Mouse (Mus musculus) MEL (cell line): Measurements from ENCODE around the gene Gm43738. TPM values are rescaled to one million over a fixed set of nuclear protein-coding genes. Genes with fewer than 3 reads are reported as not detected.

Source experiments
- DNase-seq: peaks from one replicate; pipeline ENCODE4 v3.0.0; 2011; ENCODE audit warnings: low read depth, low spot score
- H3K27ac ChIP-seq: 2 replicates; pipeline ENCODE4 v1.5.1; 2012; ENCODE audit warnings: low read depth, mild to moderate bottlenecking, control low read depth, low read length, moderate library complexity; ENCODE audit not compliant: control insufficient read depth
- H3K27me3 ChIP-seq, 2 experiments: fragments of 150-350 bp in 1 of 2; sonication (generic) in 1 of 2; 2 replicates each; pipeline ENCODE4 v1.6.1; 2012; ENCODE audit warnings: low read length in 2 of 2, mild to moderate bottlenecking in 2 of 2, improper control_type of control experiment in 1 of 2, moderate library complexity in 1 of 2; ENCODE audit not compliant: insufficient read depth in 2 of 2, control insufficient read depth in 1 of 2
- H3K36me3 ChIP-seq, 2 experiments: 2 replicates each; pipeline ENCODE4 v1.6.1; 2012 to 2014; ENCODE audit warnings: low read length in 2 of 2, improper control_type of control experiment in 1 of 2, inconsistent platforms in 1 of 2, mild to moderate bottlenecking in 1 of 2; ENCODE audit not compliant: insufficient read depth in 2 of 2, control insufficient read depth in 1 of 2
- H3K4me1 ChIP-seq, 2 experiments: fragments of 150-350 bp in 1 of 2; sonication (generic) in 1 of 2; 2 replicates each; pipeline ENCODE4 v1.6.1; 2012; ENCODE audit warnings: low read length in 2 of 2, improper control_type of control experiment in 1 of 2, mild to moderate bottlenecking in 1 of 2; ENCODE audit not compliant: insufficient read depth in 2 of 2, control insufficient read depth in 1 of 2
- H3K4me3 ChIP-seq, 2 experiments: fragments of 150-350 bp in 1 of 2; sonication (generic) in 1 of 2; 2 replicates each; pipeline ENCODE4 v1.5.1; 2012; ENCODE audit warnings: low read depth in 2 of 2, low read length in 2 of 2, mild to moderate bottlenecking in 2 of 2, moderate library complexity in 2 of 2, control low read depth in 1 of 2, improper control_type of control experiment in 1 of 2; ENCODE audit not compliant: control insufficient read depth in 1 of 2, insufficient read depth in 1 of 2
- H3K79me2 ChIP-seq: 2 replicates; pipeline ENCODE4 v1.6.1; 2012; ENCODE audit warnings: mild to moderate bottlenecking, low read length, moderate library complexity; ENCODE audit not compliant: control insufficient read depth, poor library complexity, insufficient read depth
- H3K9ac ChIP-seq: 2 replicates; pipeline ENCODE4 v1.6.1; 2012; ENCODE audit warnings: low read depth, mild to moderate bottlenecking, control low read depth, low read length, moderate library complexity; ENCODE audit not compliant: control insufficient read depth, poor library complexity, severe bottlenecking
- H3K9me3 ChIP-seq: fragments of 150-350 bp; sonication (generic); replicated peaks from 2 replicates; pipeline ENCODE4 v1.6.1; 2012; ENCODE audit warnings: mild to moderate bottlenecking, low read length, improper control_type of control experiment, moderate library complexity; ENCODE audit not compliant: insufficient read depth
- BHLHE40 ChIP-seq: IDR thresholded peaks from 2 replicates; pipeline ENCODE4 v1.6.1; 2012; ENCODE audit warnings: low read depth, mild to moderate bottlenecking, inconsistent platforms, low read length, improper control_type of control experiment, borderline replicate concordance
- CHD1 ChIP-seq: IDR thresholded peaks from 2 replicates; pipeline ENCODE4 v1.6.1; 2012; ENCODE audit warnings: low read depth, mild to moderate bottlenecking, inconsistent platforms, low read length, improper control_type of control experiment
- CHD2 ChIP-seq: IDR thresholded peaks from 2 replicates; pipeline ENCODE4 v1.6.1; 2011; ENCODE audit warnings: low read length, improper control_type of control experiment
- E2F4 ChIP-seq: IDR thresholded peaks from 2 replicates; pipeline ENCODE4 v1.6.1; 2011; ENCODE audit warnings: low read depth, low read length, improper control_type of control experiment, borderline replicate concordance
- ELF1 ChIP-seq: IDR thresholded peaks from 2 replicates; pipeline ENCODE4 v1.6.1; 2014; ENCODE audit warnings: low read depth, mild to moderate bottlenecking, inconsistent platforms, low read length, improper control_type of control experiment, moderate library complexity
- ETS1 ChIP-seq: IDR thresholded peaks from 2 replicates; pipeline ENCODE4 v1.6.1; 2012; ENCODE audit warnings: low read depth, mild to moderate bottlenecking, inconsistent platforms, low read length, improper control_type of control experiment, moderate library complexity
- HCFC1 ChIP-seq: IDR thresholded peaks from 2 replicates; pipeline ENCODE4 v1.6.1; 2012; ENCODE audit warnings: low read depth, mild to moderate bottlenecking, inconsistent platforms, low read length, improper control_type of control experiment, moderate library complexity
- JUND ChIP-seq: IDR thresholded peaks from 2 replicates; pipeline ENCODE4 v1.6.1; 2011; ENCODE audit warnings: low read depth, mild to moderate bottlenecking, improper control_type of control experiment, low read length
- KAT2A ChIP-seq: conservative IDR thresholded peaks from 2 replicates; pipeline ENCODE4 v1.6.1; 2012; ENCODE audit warnings: low read depth, low read length, improper control_type of control experiment, inconsistent platforms
- MAFK ChIP-seq: IDR thresholded peaks from 2 replicates; pipeline ENCODE4 v1.6.1; 2011; ENCODE audit warnings: low read depth, mild to moderate bottlenecking, low read length, improper control_type of control experiment, borderline replicate concordance
- MEF2A ChIP-seq: IDR thresholded peaks from 2 replicates; pipeline ENCODE4 v1.6.1; 2014; ENCODE audit warnings: low read depth, mild to moderate bottlenecking, inconsistent platforms, low read length, improper control_type of control experiment; ENCODE audit not compliant: poor library complexity, insufficient replicate concordance, severe bottlenecking; ENCODE audit errors: extremely low read depth
- MXI1 ChIP-seq: IDR thresholded peaks from 2 replicates; pipeline ENCODE4 v1.6.1; 2011; ENCODE audit warnings: mild to moderate bottlenecking, low read depth, low read length, improper control_type of control experiment
- MYC ChIP-seq: IDR thresholded peaks from 2 replicates; pipeline ENCODE4 v1.6.1; 2011; ENCODE audit warnings: low read depth, mild to moderate bottlenecking, low read length, improper control_type of control experiment, moderate library complexity
- NRF1 ChIP-seq: IDR thresholded peaks from 2 replicates; pipeline ENCODE4 v1.6.1; 2014; ENCODE audit warnings: low read depth, mild to moderate bottlenecking, inconsistent platforms, low read length, improper control_type of control experiment, moderate library complexity; ENCODE audit not compliant: poor library complexity, insufficient read depth, severe bottlenecking
- POLR2A ChIP-seq, 2 experiments: IDR thresholded peaks; 2 replicates each; pipeline ENCODE4 v1.6.1; 2011 to 2012; ENCODE audit warnings: low read length in 2 of 2, mild to moderate bottlenecking in 2 of 2, control low read depth in 1 of 2, improper control_type of control experiment in 1 of 2, low read depth in 1 of 2, moderate library complexity in 1 of 2; ENCODE audit not compliant: control insufficient read depth in 1 of 2, insufficient read depth in 1 of 2, poor library complexity in 1 of 2
- POLR2AphosphoS2 ChIP-seq: IDR thresholded peaks from 2 replicates; pipeline ENCODE4 v1.6.1; 2011; ENCODE audit warnings: low read length, improper control_type of control experiment
- POLR2AphosphoS5 ChIP-seq: IDR thresholded peaks from 2 replicates; pipeline ENCODE4 v1.6.1; 2012; ENCODE audit warnings: low read depth, borderline replicate concordance, mild to moderate bottlenecking, inconsistent platforms, low read length, moderate library complexity, mixed read lengths
- SIN3A ChIP-seq: IDR thresholded peaks from 2 replicates; pipeline ENCODE4 v1.6.1; 2012; ENCODE audit warnings: low read length, improper control_type of control experiment, inconsistent platforms
- TAL1 ChIP-seq: IDR thresholded peaks from 2 replicates; pipeline ENCODE4 v1.6.1; 2012; ENCODE audit warnings: mild to moderate bottlenecking, inconsistent platforms, low read length, moderate library complexity, mixed read lengths
- TBP ChIP-seq: IDR thresholded peaks from 2 replicates; pipeline ENCODE4 v1.8.0; 2011; ENCODE audit warnings: low read depth, low read length, improper control_type of control experiment
- TCF12 ChIP-seq: IDR thresholded peaks from 2 replicates; pipeline ENCODE4 v1.6.1; 2014; ENCODE audit warnings: low read depth, mild to moderate bottlenecking, inconsistent platforms, low read length, improper control_type of control experiment, moderate library complexity
- UBTF ChIP-seq: IDR thresholded peaks from 2 replicates; pipeline ENCODE4 v1.6.1; 2012; ENCODE audit warnings: low read depth, mild to moderate bottlenecking, inconsistent platforms, low read length, improper control_type of control experiment, moderate library complexity, borderline replicate concordance; ENCODE audit not compliant: insufficient read depth
- USF2 ChIP-seq, 2 experiments: IDR thresholded peaks; 2 replicates each; pipeline ENCODE4 v1.6.1; 2011 to 2012; ENCODE audit warnings: improper control_type of control experiment in 2 of 2, low read length in 2 of 2, borderline replicate concordance in 1 of 2, inconsistent platforms in 1 of 2, low read depth in 1 of 2, mild to moderate bottlenecking in 1 of 2; ENCODE audit not compliant: insufficient read depth in 1 of 2
- ZMIZ1 ChIP-seq: IDR thresholded peaks from 2 replicates; pipeline ENCODE4 v1.6.1; 2012; ENCODE audit warnings: low read depth, mild to moderate bottlenecking, inconsistent platforms, low read length, improper control_type of control experiment, moderate library complexity
- ZNF384 ChIP-seq: IDR thresholded peaks from 2 replicates; pipeline ENCODE4 v1.6.1; 2012; ENCODE audit warnings: low read depth, mild to moderate bottlenecking, inconsistent platforms, low read length, improper control_type of control experiment
- polyA plus RNA-seq, 2 experiments: library from polyadenylated mRNA; stranded (reverse) in 1 of 2; unstranded in 1 of 2; fragments of >175 nt in 1 of 2; fragments of >200 nt in 1 of 2; gene quantifications; 2 replicates each; pipeline versions ENCODE4 v1.2.1 to v1.2.4; 2012; ENCODE audit warnings: low replicate concordance in 2 of 2, low read depth in 1 of 2; ENCODE audit not compliant: insufficient read length in 2 of 2, insufficient read depth in 1 of 2, missing spikeins in 1 of 2
- total RNA-seq: library from RNA; depleted of rRNA; stranded (reverse); fragments of 300-350 nt; gene quantifications from 2 replicates; pipeline ENCODE4 v1.2.3, GENCODE M21; 2012

Gm43738 gene
- total and polyA plus RNA-seq, 3 experiments = not detected

DNA sequence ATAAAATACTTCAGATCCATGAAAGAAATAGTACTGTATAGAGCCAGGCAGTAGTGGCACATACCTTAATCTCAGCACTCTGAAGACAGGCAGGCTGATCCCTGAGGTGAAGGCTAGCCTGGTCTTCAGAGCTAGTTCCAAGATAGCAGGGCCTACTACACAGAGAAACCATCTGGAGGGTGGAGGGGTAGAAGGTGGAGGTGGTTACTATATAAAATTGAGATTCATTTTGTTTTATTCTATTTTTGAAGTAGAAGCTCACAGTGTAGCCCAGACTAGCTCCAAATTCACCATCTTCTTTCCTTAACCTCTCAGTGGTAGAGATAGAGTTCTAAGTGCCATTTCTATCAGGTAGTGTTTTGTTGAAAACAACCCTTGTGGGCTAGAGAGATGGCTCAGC is 33.6 kb downstream of the Gm43738 start:
- no peaks in the 10 kb centered on the region for H3K4me1 ChIP-seq
- H3K9me3 ChIP-seq = no peaks in the 10 kb centered on the region
- no peak overlapping the region for H3K4me3 ChIP-seq
- no peaks in the 10 kb centered on the region for H3K27me3 ChIP-seq
- H3K79me2 ChIP-seq = no peaks in the 10 kb centered on the region
- peaks cover 0 to 68% of the 10 kb centered on the region in 2 experiments; a peak in 2 of 4 replicates for H3K36me3 ChIP-seq
- no peak for DNase-seq
- H3K9ac ChIP-seq = no peak overlapping the region
- H3K27ac ChIP-seq = no peak overlapping the region
- no peak for TF ChIP-seq POLR2A (IDR thresholded peaks at IDR 0.05; ENCODE audit: control insufficient read depth in 1 of 2, insufficient read depth in 1 of 2, low read depth in 1 of 2, low read length in 2 of 2, poor library complexity in 1 of 2)
- TF ChIP-seq ETS1 = no peak
- TF ChIP-seq CHD2 = no peak
- no peak for TF ChIP-seq POLR2AphosphoS2
- TF ChIP-seq CHD1 = no peak
- no peak for TF ChIP-seq KAT2A
- no peak for TF ChIP-seq E2F4
- no peak for TF ChIP-seq ZMIZ1
- no peak for TF ChIP-seq ZNF384
- TF ChIP-seq, all 39 proteins: peak for 0

DNA sequence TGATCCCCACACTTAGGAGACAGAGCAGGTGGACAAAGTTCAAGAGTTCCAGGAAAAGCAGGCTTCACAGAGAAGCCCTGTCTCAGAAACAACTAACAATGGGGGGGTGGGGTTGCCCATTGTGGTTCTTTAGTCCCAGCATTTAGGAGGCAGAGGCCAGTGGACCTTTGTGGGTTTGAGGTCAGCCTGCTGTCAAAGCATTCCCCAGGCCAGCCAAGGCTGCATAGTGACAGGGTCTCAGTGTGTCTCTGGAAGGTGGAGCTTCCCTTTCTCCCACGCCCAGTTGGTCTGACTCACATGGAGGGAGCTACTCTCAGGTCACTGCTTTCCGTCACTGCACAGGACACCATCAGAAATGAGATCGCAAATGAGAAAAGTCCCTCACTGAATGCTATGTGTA is 39.2 kb downstream of the Gm43738 start:
- no peak overlapping the region for H3K9ac ChIP-seq
- no peaks in the 10 kb centered on the region for H3K9me3 ChIP-seq
- no peak overlapping the region for H3K4me3 ChIP-seq
- no peak for TF ChIP-seq POLR2A (IDR thresholded peaks at IDR 0.05; ENCODE audit: control insufficient read depth in 1 of 2, insufficient read depth in 1 of 2, low read depth in 1 of 2, low read length in 2 of 2, poor library complexity in 1 of 2)
- TF ChIP-seq JUND = no peak
- TF ChIP-seq ELF1 = no peak
- no peak for TF ChIP-seq HCFC1
- no peaks in the 10 kb centered on the region for H3K79me2 ChIP-seq
- no peaks in the 10 kb centered on the region for H3K27me3 ChIP-seq
- no peak overlapping the region for H3K27ac ChIP-seq
- no peak for DNase-seq
- H3K4me1 ChIP-seq = no peaks in the 10 kb centered on the region
- peaks cover 0 to 72% of the 10 kb centered on the region in 2 experiments; a peak in 2 of 4 replicates for H3K36me3 ChIP-seq

DNA sequence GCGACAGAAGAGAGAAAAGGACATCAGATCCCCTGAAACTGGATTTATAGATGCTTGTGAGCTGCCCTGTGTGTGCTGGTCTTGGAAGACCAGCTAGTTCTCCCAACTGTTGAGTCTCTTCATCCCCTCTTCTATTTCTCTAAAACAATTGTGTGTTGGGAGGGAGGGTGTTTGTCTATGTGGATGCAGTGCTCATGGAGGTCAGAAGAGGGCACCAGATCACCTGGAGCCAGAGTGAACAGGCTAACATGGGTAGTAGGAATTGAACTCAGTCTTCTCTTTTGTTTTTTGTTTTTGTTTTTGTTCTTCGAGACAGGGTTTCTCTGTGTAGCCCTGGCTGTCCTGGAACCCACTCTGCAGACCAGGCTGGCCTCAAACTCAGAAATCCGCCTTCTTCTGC is 42.1 kb downstream of the Gm43738 start:
- no peaks in the 10 kb centered on the region for H3K4me1 ChIP-seq
- H3K27ac ChIP-seq = no peak overlapping the region
- no peaks in the 10 kb centered on the region for H3K79me2 ChIP-seq
- no peaks in the 10 kb centered on the region for H3K9me3 ChIP-seq
- no peaks in the 10 kb centered on the region for H3K27me3 ChIP-seq
- H3K4me3 ChIP-seq = no peak overlapping the region
- no peak overlapping the region for H3K9ac ChIP-seq
- H3K36me3 ChIP-seq = peaks cover 0 to 75% of the 10 kb centered on the region in 2 experiments; a peak in 2 of 4 replicates
- peak; percentile 78 for DNase-seq
- TF ChIP-seq TCF12 = no peak
- no peak for TF ChIP-seq MXI1
- no peak for TF ChIP-seq USF2 (IDR thresholded peaks at IDR 0.05; ENCODE audit: borderline replicate concordance in 1 of 2, insufficient read depth in 1 of 2, low read depth in 1 of 2, low read length in 2 of 2)
- no peak for TF ChIP-seq MAFK
- no peak for TF ChIP-seq BHLHE40
- TF ChIP-seq TBP = no peak
- TF ChIP-seq SIN3A = no peak
- TF ChIP-seq MEF2A = no peak
- TF ChIP-seq POLR2AphosphoS5 = no peak
- TF ChIP-seq JUND = no peak
- no peak for TF ChIP-seq CHD1
- no peak for TF ChIP-seq NRF1
- TF ChIP-seq MYC = no peak
- no peak for TF ChIP-seq TAL1
- TF ChIP-seq UBTF = no peak
- TF ChIP-seq ETS1 = no peak
